Mouse (Mus musculus): ENCODE data around the gene Marco. TPM values are rescaled to one million over a fixed set of nuclear protein-coding genes. Genes with fewer than 3 reads are reported as not detected.

Marco gene
- total and polyA plus RNA-seq, 3 experiments, result 0.15 to 0.79 (median 0.76) TPM

GRCm38 (mm10) chr1:120510311-120510710, 5.5 kb upstream of the Marco start:
- no peak overlapping the region for H3K27ac ChIP-seq (ENCODE audit: insufficient read depth, low read depth)
- no peaks in the 10 kb centered on the region for H3K27me3 ChIP-seq (replicated peaks)
- no peak overlapping the region for H3K4me3 ChIP-seq (replicated peaks in 1 of 3; ENCODE audit: low read depth in 2 of 3, low read length in 2 of 3, poor library complexity in 1 of 3)
- peaks cover 7 to 48% of the 10 kb centered on the region in 2 experiments for H3K4me1 ChIP-seq (ENCODE audit: control insufficient read depth in 1 of 2, insufficient read depth in 2 of 2)
- in situ Hi-C loops (cut with MboI; ENCODE audit: low pct_ligation_motif_present, low pct_unique_long_range_greater_than_20kb, low sequenced_read_pairs), result no loop called here
- H3K79me2 ChIP-seq (replicated peaks; ENCODE audit: control insufficient read depth, extremely low read depth, insufficient read depth, poor library complexity, severe bottlenecking), result no peaks in the 10 kb centered on the region
- dilution Hi-C loops (cut with MboI; ENCODE audit: extremely low pct_ligation_motif_present, extremely low pct_unique_long_range_greater_than_20kb, low sequenced_read_pairs), result no loop called here
- H3K9me3 ChIP-seq (replicated peaks; ENCODE audit: low read length), result no peaks in the 10 kb centered on the region
- DNase-seq (ENCODE audit: extremely low read depth), result no peak
- no peaks in the 10 kb centered on the region for H3K36me3 ChIP-seq (replicated peaks in 1 of 2; ENCODE audit: control insufficient read depth in 1 of 2, insufficient read depth in 1 of 2, low read length in 1 of 2)
- no peak overlapping the region for H3K9ac ChIP-seq (ENCODE audit: insufficient read depth, low read depth)
- no peak overlapping the region for H3K4me2 ChIP-seq (ENCODE audit: insufficient read depth, low read depth, poor library complexity, severe bottlenecking)
- TF ChIP-seq IRF4 (IDR thresholded peaks at IDR 0.05; ENCODE audit: low read depth, low read length) (peak; percentile 61; the same call in 1 of the 2 replicates), JUN (IDR thresholded peaks at IDR 0.05; ENCODE audit: insufficient read depth, low read depth, low read length) (no peak), UBTF (IDR thresholded peaks at IDR 0.05; ENCODE audit: low read depth, low read length) (no peak)

DNA sequence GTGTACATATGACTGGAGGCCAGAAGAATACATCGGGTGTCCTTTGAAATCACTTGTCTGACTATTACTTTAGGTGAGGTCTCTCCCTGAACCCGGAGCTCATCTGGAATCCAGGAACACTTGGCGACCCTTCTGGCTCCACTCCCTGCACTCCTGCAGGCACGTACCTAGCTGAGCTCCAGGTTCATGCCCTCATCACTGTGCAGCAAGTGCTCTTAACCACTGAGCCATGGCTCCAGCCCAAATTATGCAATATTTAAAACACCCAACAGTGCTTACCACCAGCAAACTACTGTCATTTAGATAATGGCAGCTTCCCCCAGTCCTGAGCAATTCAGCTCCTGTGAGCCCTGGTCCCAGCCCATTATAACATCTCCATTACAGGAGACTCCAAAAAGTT, 4.2 kb upstream of the Marco start:
- no peak overlapping the region for H3K27ac ChIP-seq (ENCODE audit: insufficient read depth, low read depth)
- no peaks in the 10 kb centered on the region for H3K79me2 ChIP-seq (replicated peaks; ENCODE audit: control insufficient read depth, extremely low read depth, insufficient read depth, poor library complexity, severe bottlenecking)
- no peak overlapping the region for H3K9ac ChIP-seq (ENCODE audit: insufficient read depth, low read depth)
- peaks cover 15 to 61% of the 10 kb centered on the region in 2 experiments for H3K4me1 ChIP-seq (ENCODE audit: control insufficient read depth in 1 of 2, insufficient read depth in 2 of 2)
- H3K9me3 ChIP-seq (replicated peaks; ENCODE audit: low read length), result no peaks in the 10 kb centered on the region
- no peak for DNase-seq (ENCODE audit: extremely low read depth)
- TF ChIP-seq JUND (conservative IDR thresholded peaks at IDR 0.05; ENCODE audit: low read depth, low read length), result no peak
- no peaks in the 10 kb centered on the region for H3K27me3 ChIP-seq (replicated peaks)
- in situ Hi-C loops (cut with MboI; ENCODE audit: low pct_ligation_motif_present, low pct_unique_long_range_greater_than_20kb, low sequenced_read_pairs), result no loop called here
- dilution Hi-C loops (cut with MboI; ENCODE audit: extremely low pct_ligation_motif_present, extremely low pct_unique_long_range_greater_than_20kb, low sequenced_read_pairs), result no loop called here
- H3K4me3 ChIP-seq (replicated peaks in 1 of 3; ENCODE audit: low read depth in 2 of 3, low read length in 2 of 3, poor library complexity in 1 of 3), result no peak overlapping the region
- no peak overlapping the region for H3K4me2 ChIP-seq (ENCODE audit: insufficient read depth, low read depth, poor library complexity, severe bottlenecking)
- no peaks in the 10 kb centered on the region for H3K36me3 ChIP-seq (replicated peaks in 1 of 2; ENCODE audit: control insufficient read depth in 1 of 2, insufficient read depth in 1 of 2, low read length in 1 of 2)

- no peaks in the 10 kb centered on the region for H3K9me3 ChIP-seq (replicated peaks; ENCODE audit: low read length)
- H3K36me3 ChIP-seq (replicated peaks in 1 of 2; ENCODE audit: control insufficient read depth in 1 of 2, insufficient read depth in 1 of 2, low read length in 1 of 2), result no peaks in the 10 kb centered on the region
- no peak overlapping the region for H3K9ac ChIP-seq (ENCODE audit: insufficient read depth, low read depth)
- no peak overlapping the region for H3K4me2 ChIP-seq (ENCODE audit: insufficient read depth, low read depth, poor library complexity, severe bottlenecking)
- peak; percentile 34 for DNase-seq (ENCODE audit: extremely low read depth)
- dilution Hi-C loops (cut with MboI; ENCODE audit: extremely low pct_ligation_motif_present, extremely low pct_unique_long_range_greater_than_20kb, low sequenced_read_pairs), result no loop called here
- in situ Hi-C loops (cut with MboI; ENCODE audit: low pct_ligation_motif_present, low pct_unique_long_range_greater_than_20kb, low sequenced_read_pairs), result no loop called here
- no peaks in the 10 kb centered on the region for H3K27me3 ChIP-seq (replicated peaks)
- no peaks in the 10 kb centered on the region for H3K79me2 ChIP-seq (replicated peaks; ENCODE audit: control insufficient read depth, extremely low read depth, insufficient read depth, poor library complexity, severe bottlenecking)
- H3K27ac ChIP-seq (ENCODE audit: insufficient read depth, low read depth), result no peak overlapping the region
- H3K4me3 ChIP-seq (replicated peaks in 1 of 3; ENCODE audit: low read depth in 2 of 3, low read length in 2 of 3, poor library complexity in 1 of 3), result no peak overlapping the region
- peaks cover 8 to 78% of the 10 kb centered on the region in 2 experiments for H3K4me1 ChIP-seq (ENCODE audit: control insufficient read depth in 1 of 2, insufficient read depth in 2 of 2)
- TF ChIP-seq TBP (conservative IDR thresholded peaks at IDR 0.05; ENCODE audit: low read depth, low read length) (no peak), RCOR1 (conservative IDR thresholded peaks at IDR 0.05; ENCODE audit: low read depth, low read length) (no peak), MXI1 (IDR thresholded peaks at IDR 0.05; ENCODE audit: low read depth, low read length) (no peak), MYC (IDR thresholded peaks at IDR 0.05; ENCODE audit: low read depth, low read length) (no peak), MAFK (IDR thresholded peaks at IDR 0.05; ENCODE audit: insufficient replicate concordance, low read length) (no peak), POLR2A (IDR thresholded peaks at IDR 0.05; ENCODE audit: low read depth, low read length) (no peak), EP300 (IDR thresholded peaks at IDR 0.05; ENCODE audit: low read length) (0 out of 2 replicates have a peak, but pooled peaks have one; percentile 25), SMC3 (IDR thresholded peaks at IDR 0.05; ENCODE audit: low read depth, low read length) (no peak), SIN3A (IDR thresholded peaks at IDR 0.05; ENCODE audit: low read length) (no peak), HCFC1 (IDR thresholded peaks at IDR 0.05; ENCODE audit: low read depth, low read length) (no peak), IRF4 (IDR thresholded peaks at IDR 0.05; ENCODE audit: low read depth, low read length) (no peak), BHLHE40 (IDR thresholded peaks at IDR 0.05; ENCODE audit: low read depth, low read length) (peak; percentile 65), CTCF (conservative IDR thresholded peaks at IDR 0.05 in 1 of 2, IDR thresholded peaks at IDR 0.05 in 1 of 2; ENCODE audit: low read depth in 2 of 2, low read length in 2 of 2) (no peak), ZMIZ1 (IDR thresholded peaks at IDR 0.05; ENCODE audit: low read depth, low read length) (no peak), ELF1 (IDR thresholded peaks at IDR 0.05; ENCODE audit: low read depth, low read length) (no peak), ETS1 (conservative IDR thresholded peaks at IDR 0.05; ENCODE audit: low read depth, low read length) (peak; percentile 56)
Observed at GRCm38 (mm10) chr1:120504046-120504710, 646 bp downstream of the Marco start.
